In the genomic region with DNA sequence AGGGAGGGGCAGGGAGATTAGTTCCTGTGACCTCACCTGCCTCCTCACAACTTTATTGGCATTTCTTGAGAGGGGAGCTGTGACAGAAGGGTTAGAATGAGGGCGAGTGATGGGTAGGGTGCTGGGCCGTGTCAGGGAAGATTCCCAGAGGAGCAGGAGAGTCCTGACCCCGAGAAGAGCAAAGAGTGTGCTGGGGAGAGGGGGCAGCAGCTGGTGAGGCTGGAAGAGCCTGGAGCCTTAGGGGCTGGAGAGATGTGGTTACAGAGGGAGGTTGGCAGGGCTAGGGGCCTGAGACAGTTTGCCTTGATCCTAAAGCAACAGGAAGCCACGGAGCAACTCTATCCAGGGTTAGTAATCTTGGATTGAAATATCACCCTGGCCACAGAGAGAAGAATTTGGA, we compare ENCODE assay signal across 14 mouse cellular contexts.
"Had no signal": no experiment of that assay in that cellular context is flagged by ENCODE, and none has a peak within 500 bp of the region (broad histone marks: within the 10 kb centered on the region; RNA-seq: fewer than 3 reads in every experiment).

No protein-coding gene starts in this region.

- H3K27ac ChIP-seq: embryonic facial prominence, embryonic 10.5 days; embryonic facial prominence, embryonic 12.5 days; embryonic facial prominence, embryonic 13.5 days; embryonic facial prominence, embryonic 15.5 days; forebrain, embryonic 10.5 days; forebrain, embryonic 12.5 days; forebrain, embryonic 13.5 days; forebrain, embryonic 15.5 days; gastrocnemius, adult 2 months; heart, adult 2 months had no signal

- H3K4me1 ChIP-seq: embryonic facial prominence, embryonic 12.5 days; embryonic facial prominence, embryonic 13.5 days had no signal

- ATAC-seq: forebrain, embryonic 13.5 days; forebrain, embryonic 14.5 days; forebrain, embryonic 15.5 days; forebrain, embryonic 16.5 days; forebrain, postnatal 0 days had no signal

- H3K9ac ChIP-seq: embryonic facial prominence, embryonic 12.5 days; embryonic facial prominence, embryonic 13.5 days; embryonic facial prominence, embryonic 15.5 days; forebrain, embryonic 12.5 days; forebrain, embryonic 13.5 days; forebrain, embryonic 15.5 days; forebrain, postnatal 0 days had no signal

- H3K27me3 ChIP-seq: embryonic facial prominence, embryonic 12.5 days; embryonic facial prominence, embryonic 13.5 days; embryonic facial prominence, embryonic 15.5 days; forebrain, embryonic 12.5 days; forebrain, embryonic 13.5 days; forebrain, embryonic 15.5 days had no signal

- H3K4me2 ChIP-seq: embryonic facial prominence, embryonic 12.5 days; embryonic facial prominence, embryonic 13.5 days; embryonic facial prominence, embryonic 15.5 days; forebrain, embryonic 12.5 days; forebrain, embryonic 13.5 days; forebrain, embryonic 15.5 days had no signal

- H3K9me3 ChIP-seq: embryonic facial prominence, embryonic 10.5 days; embryonic facial prominence, embryonic 12.5 days; embryonic facial prominence, embryonic 13.5 days; embryonic facial prominence, embryonic 15.5 days; forebrain, embryonic 10.5 days; forebrain, embryonic 12.5 days; forebrain, embryonic 13.5 days; forebrain, embryonic 15.5 days had no signal

- H3K36me3 ChIP-seq: embryonic facial prominence, embryonic 10.5 days; embryonic facial prominence, embryonic 12.5 days; embryonic facial prominence, embryonic 13.5 days; embryonic facial prominence, embryonic 15.5 days; forebrain, embryonic 12.5 days; forebrain, embryonic 15.5 days had no signal

- H3K4me3 ChIP-seq: embryonic facial prominence, embryonic 10.5 days; embryonic facial prominence, embryonic 12.5 days; embryonic facial prominence, embryonic 13.5 days; embryonic facial prominence, embryonic 15.5 days; erythroblast, embryonic 14.5 days; forebrain, embryonic 10.5 days; forebrain, embryonic 12.5 days; forebrain, embryonic 13.5 days; forebrain, embryonic 15.5 days; gastrocnemius, adult 2 months; heart, adult 2 months had no signal
